In the genomic region with DNA sequence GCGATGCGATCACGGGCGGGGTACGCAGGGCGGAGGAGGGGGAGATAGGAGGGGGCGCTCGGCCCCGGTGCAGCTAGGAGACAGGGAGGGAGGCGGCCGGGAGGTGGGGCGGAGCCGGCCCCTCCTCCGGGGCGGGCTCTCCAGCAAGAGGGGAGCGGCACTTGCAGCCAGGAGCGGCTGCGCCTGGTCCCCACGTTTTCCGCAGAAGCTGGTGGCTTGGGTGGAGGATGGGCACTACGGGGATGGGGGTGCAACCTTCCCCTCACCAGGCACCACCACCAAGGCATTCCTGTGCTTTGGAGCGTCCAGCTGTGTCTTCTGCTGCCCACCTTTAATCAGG, we compare ENCODE assay signal across 8 mouse cellular contexts. TPM values are rescaled to one million over a fixed set of nuclear protein-coding genes. Genes with fewer than 3 reads are reported as not detected.
DNase-seq lines count a peak whose midpoint lies in the region; ATAC-seq lines count a peak whose summit lies in the region.

Gene Fbxo41, minus strand, starts transcription at position 84 of the 340 bp plus-strand sequence.

- H3K27ac ChIP-seq in heart, embryonic 12.5 days (ENCODE audit: poor library complexity, severe bottlenecking) = no peak within 1 kb of the TSS
- H3K27ac ChIP-seq in hindbrain, embryonic 15.5 days (replicated peaks) = peak within 1 kb of the TSS; percentile 75
- 0 out of 2 replicates have a peak within 1 kb of the TSS, but pooled peaks have one; percentile 50 for H3K27ac ChIP-seq in limb, embryonic 12.5 days
- peak within 1 kb of the TSS; percentile 62 for H3K27ac ChIP-seq in neural tube, embryonic 13.5 days (replicated peaks)

- no peak for DNase-seq in heart, postnatal 36 days
- DNase-seq in R1 (ENCODE audit: low read depth, low spot score) = peak; percentile 70
- DNase-seq in embryo, embryonic 11.5 days (ENCODE audit: low read depth, low spot score) = peak; percentile 27
- DNase-seq in urinary bladder, postnatal 4 days (ENCODE audit: low spot score in 2 of 2) = no peak

- H3K27me3 ChIP-seq in heart, embryonic 12.5 days (replicated peaks) = peaks cover 78% of the 10 kb centered on the region
- no peaks in the 10 kb centered on the region for H3K27me3 ChIP-seq in hindbrain, embryonic 15.5 days
- H3K27me3 ChIP-seq in limb, embryonic 12.5 days = peaks cover 61% of the 10 kb centered on the region
- H3K27me3 ChIP-seq in neural tube, embryonic 13.5 days = peaks cover 39% of the 10 kb centered on the region

- no peaks in the 10 kb centered on the region for H3K9me3 ChIP-seq in heart, embryonic 12.5 days (replicated peaks)
- H3K9me3 ChIP-seq in hindbrain, embryonic 15.5 days = no peaks in the 10 kb centered on the region
- no peaks in the 10 kb centered on the region for H3K9me3 ChIP-seq in limb, embryonic 12.5 days
- no peaks in the 10 kb centered on the region for H3K9me3 ChIP-seq in neural tube, embryonic 13.5 days

- intact Hi-C loops in heart, postnatal 36 days (cut with DNase I) = no loop called here

- no peaks in the 10 kb centered on the region for H3K36me3 ChIP-seq in heart, embryonic 12.5 days
- no peaks in the 10 kb centered on the region for H3K36me3 ChIP-seq in hindbrain, embryonic 15.5 days
- no peaks in the 10 kb centered on the region for H3K36me3 ChIP-seq in limb, embryonic 12.5 days
- H3K36me3 ChIP-seq in neural tube, embryonic 13.5 days = no peaks in the 10 kb centered on the region

- H3K9ac ChIP-seq in heart, embryonic 12.5 days = peak within 1 kb of the TSS; percentile 72
- peak within 1 kb of the TSS; percentile 85 for H3K9ac ChIP-seq in hindbrain, embryonic 15.5 days
- peak within 1 kb of the TSS; percentile 75 for H3K9ac ChIP-seq in limb, embryonic 12.5 days (replicated peaks)
- peak within 1 kb of the TSS; percentile 82 for H3K9ac ChIP-seq in neural tube, embryonic 13.5 days

- under 1% methylated on average over 20 of the region's 22 CpGs for WGBS in heart, embryonic 12.5 days
- WGBS in hindbrain, embryonic 15.5 days = under 1% methylated on average over 20 of the region's 22 CpGs
- under 1% methylated on average over 22 of the region's 22 CpGs for WGBS in limb, embryonic 12.5 days
- 3% methylated on average over 21 of the region's 22 CpGs for WGBS in neural tube, embryonic 13.5 days

- peak within 1 kb of the TSS; percentile 77 for H3K4me3 ChIP-seq in heart, embryonic 12.5 days
- peak within 1 kb of the TSS; percentile 60 for H3K4me3 ChIP-seq in hindbrain, embryonic 15.5 days
- H3K4me3 ChIP-seq in limb, embryonic 12.5 days (replicated peaks) = peak within 1 kb of the TSS; percentile 74
- peak within 1 kb of the TSS; percentile 54 for H3K4me3 ChIP-seq in neural tube, embryonic 13.5 days

- peaks cover 15% of the 10 kb centered on the region; the same call in 1 of the 2 replicates for H3K4me1 ChIP-seq in heart, embryonic 12.5 days (replicated peaks)
- H3K4me1 ChIP-seq in hindbrain, embryonic 15.5 days (replicated peaks) = peaks cover 20% of the 10 kb centered on the region
- peaks cover 17% of the 10 kb centered on the region for H3K4me1 ChIP-seq in limb, embryonic 12.5 days (replicated peaks)
- H3K4me1 ChIP-seq in neural tube, embryonic 13.5 days (replicated peaks) = peaks cover 18% of the 10 kb centered on the region

- H3K4me2 ChIP-seq in heart, embryonic 12.5 days = peak within 1 kb of the TSS; percentile 97
- H3K4me2 ChIP-seq in hindbrain, embryonic 15.5 days = peak within 1 kb of the TSS; percentile 65
- peak within 1 kb of the TSS; percentile 94 for H3K4me2 ChIP-seq in limb, embryonic 12.5 days
- peak within 1 kb of the TSS; percentile 80 for H3K4me2 ChIP-seq in neural tube, embryonic 13.5 days

- ATAC-seq in heart, embryonic 12.5 days (ENCODE audit: insufficient number of reproducible peaks, low FRiP score) = peak; percentile 29; the same call in 1 of the 2 replicates
- ATAC-seq in hindbrain, embryonic 15.5 days (ENCODE audit: low FRiP score, low read depth) = peak; percentile 89
- ATAC-seq in limb, embryonic 12.5 days (ENCODE audit: insufficient number of reproducible peaks, insufficient read depth, low FRiP score, low TSS enrichment, low read depth) = peak; percentile 64
- ATAC-seq in neural tube, embryonic 13.5 days (ENCODE audit: low read depth) = peak; percentile 88

RNA-seq across cellular contexts. Expression of gene Fbxo41, which starts in this region (rescaled TPM):
- 0.03 and 0.06 TPM in 2 replicates for polyA plus RNA-seq in heart, embryonic 12.5 days (2016; fragmentation: Nextera tagmentation; extraction: Ambion mirVana)
- total RNA-seq in heart, postnatal 36 days (2021) = not detected
- 10.2 and 10.4 TPM in 2 replicates for polyA plus RNA-seq in hindbrain, embryonic 15.5 days (2015; fragmentation: Nextera tagmentation; extraction: Ambion mirVana)
- 1.9 and 2.0 TPM in 2 replicates for polyA plus RNA-seq in limb, embryonic 12.5 days (2016; fragmentation: Nextera tagmentation; extraction: Ambion mirVana)
- 4.8 TPM in 2 replicates for polyA plus RNA-seq in neural tube, embryonic 13.5 days (2015; fragmentation: Nextera tagmentation; extraction: Ambion mirVana)

Comparison
In these comparisons a context has a peak if more than half of its experiments do, and no peak if none do; other contexts are left out.
1. Peak in ATAC-seq, H3K4me3 ChIP-seq, H3K9ac ChIP-seq and H3K4me2 ChIP-seq in heart, embryonic 12.5 days; RNA of the gene not detected or under 1 TPM.
2. ATAC-seq: peak in every context shown above with its lines; median percentile 89 in hindbrain, embryonic 15.5 days; 88 in neural tube, embryonic 13.5 days; 64 in limb, embryonic 12.5 days; 29 in heart, embryonic 12.5 days.
3. DNase-seq: peak in R1 (single experiment) and embryo, embryonic 11.5 days (single experiment); none in heart, postnatal 36 days (0 of 2) and urinary bladder, postnatal 4 days (0 of 2).
4. Peak in every context shown above with its lines, with median percentiles within 50 percentile points of each other: H3K4me2 ChIP-seq, H3K4me3 ChIP-seq and H3K9ac ChIP-seq.